Mouse (Mus musculus) thymus, adult 2 months (tissue): ENCODE results near the gene Gata3.

Experiments used
- CTCF ChIP-seq: fragments of 200-500 bp; IDR thresholded peaks from 2 replicates; pipeline ENCODE4 v1.5.1; 2012; ENCODE audit warnings: mild to moderate bottlenecking, control low read depth, low read length, moderate library complexity, borderline replicate concordance; ENCODE audit not compliant: control insufficient read depth, poor library complexity, insufficient read depth; ENCODE audit errors: extremely low read depth
- POLR2A ChIP-seq: fragments of 200-500 bp; IDR thresholded peaks from 2 replicates; pipeline ENCODE4 v1.6.1; 2012; ENCODE audit warnings: mild to moderate bottlenecking, low read length, control low read depth, moderate library complexity; ENCODE audit not compliant: control insufficient read depth, poor library complexity, insufficient read depth; ENCODE audit errors: extremely low read depth

GRCm38 (mm10) chr2:9918691-9919471, 29.0 kb upstream of the Gata3 start:
- TF ChIP-seq CTCF (no peak), POLR2A (no peak)
